Mouse (Mus musculus) midbrain, embryonic 14.5 days (tissue): ENCODE data around the gene Tmem160. TPM values are rescaled to one million over a fixed set of nuclear protein-coding genes. Genes with fewer than 3 reads are reported as not detected.

Source experiments
- ATAC-seq: fragments of 200-750 bp; cut with Nextera tagmentation; 2 replicates; pipeline ENCODE4 v1.8.0; 2017; ENCODE audit warnings: moderate number of reproducible peaks, moderate library complexity; ENCODE audit not compliant: low FRiP score, low TSS enrichment
- DNase-seq: peaks from one replicate; pipeline ENCODE4 v3.0.0-alpha.2; 2015
- H3K27ac ChIP-seq: fragments of 300-500 bp; sonication (generic); replicated peaks from 2 replicates; pipeline ENCODE4 v1.5.1; 2014; ENCODE audit warnings: mild to moderate bottlenecking, low read depth, low read length, moderate library complexity
- H3K27me3 ChIP-seq: fragments of 300-500 bp; sonication (generic); 2 replicates; pipeline ENCODE4 v1.6.1; 2014; ENCODE audit warnings: low read length, control low read depth, mixed read lengths; ENCODE audit not compliant: control insufficient read depth, insufficient read depth
- H3K36me3 ChIP-seq: fragments of 300-500 bp; sonication (generic); 2 replicates; pipeline ENCODE4 v1.6.1; 2014; ENCODE audit warnings: low read length, control low read depth; ENCODE audit not compliant: control insufficient read depth, insufficient read depth
- H3K4me1 ChIP-seq: fragments of 300-500 bp; sonication (generic); 2 replicates; pipeline ENCODE4 v1.6.1; 2014; ENCODE audit warnings: mild to moderate bottlenecking, antibody characterized with exemption, low read length, control low read depth; ENCODE audit not compliant: control insufficient read depth, insufficient read depth
- H3K4me2 ChIP-seq: fragments of 300-500 bp; sonication (generic); 2 replicates; pipeline ENCODE4 v1.6.1; 2014; ENCODE audit warnings: mild to moderate bottlenecking, low read length, moderate library complexity
- H3K4me3 ChIP-seq: fragments of 300-500 bp; sonication (generic); replicated peaks from 2 replicates; pipeline ENCODE4 v1.5.1; 2014; ENCODE audit warnings: low read depth, low read length
- H3K9ac ChIP-seq: fragments of 300-500 bp; sonication (generic); replicated peaks from 2 replicates; pipeline ENCODE4 v1.6.1; 2014; ENCODE audit warnings: mild to moderate bottlenecking, low read length, moderate library complexity
- H3K9me3 ChIP-seq: fragments of 300-500 bp; sonication (generic); 2 replicates; pipeline ENCODE4 v1.6.1; 2016; ENCODE audit warnings: low read length, control low read depth, mixed read lengths; ENCODE audit not compliant: control insufficient read depth
- whole genome bisulfite sequencing: fragments of 180-500 bp; shearing (Covaris S2); extraction: QIAGEN DNeasy Blood & Tissue Kit; methylation state at CpG from one replicate; pipeline ENCODE4 v1.1.7; 2014; 5-methylcytosine and 5-hydroxymethylcytosine counted together
- polyA plus RNA-seq: library from polyadenylated mRNA; unstranded; fragments of >200 nt; fragmentation: Nextera tagmentation; extraction: Ambion mirVana; gene quantifications from 2 replicates; pipeline ENCODE4 v1.2.1, GENCODE M21; 2014

Gene Tmem160
- 59.6 and 84.1 TPM in 2 replicates for polyA plus RNA-seq

DNA sequence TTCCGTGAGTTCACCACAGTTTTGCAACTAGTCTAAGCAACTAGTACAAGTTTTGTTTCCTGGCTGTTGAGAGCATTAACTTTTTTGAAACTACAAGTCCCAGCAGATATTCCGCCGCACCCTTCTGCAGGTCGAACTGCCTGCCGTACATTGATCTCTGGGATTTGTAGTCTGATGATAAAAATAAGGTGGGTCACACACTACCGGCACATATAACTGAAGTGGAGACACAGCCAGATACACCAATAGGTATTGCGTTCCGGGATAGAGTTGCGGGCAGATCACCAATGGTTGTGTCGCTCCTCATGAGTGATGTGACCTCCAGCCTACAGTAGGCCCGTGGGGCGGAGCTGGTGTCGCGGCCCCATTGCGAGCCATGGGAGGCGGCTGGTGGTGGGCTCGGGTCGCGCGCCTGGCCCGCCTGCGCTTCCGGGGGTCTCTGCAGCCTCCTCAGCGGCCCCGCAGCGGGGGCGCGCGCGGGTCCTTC, at the start of gene Tmem160:
Gene Tmem160, plus strand, starts transcription at position 193 of the 487 bp plus-strand sequence.
- 1% methylated on average over 30 of the region's 30 CpGs for WGBS
- Histone ChIP-seq H3K4me2 (peak within 1 kb of the TSS; percentile 93), H3K27ac (0 out of 2 replicates have a peak within 1 kb of the TSS, but pooled peaks have one; percentile 55), H3K9ac (peak within 1 kb of the TSS; percentile 64), H3K36me3 (0 out of 2 replicates have a peak, but pooled peaks cover 12% of the 10 kb centered on the region), H3K27me3 (no peaks in the 10 kb centered on the region), H3K9me3 (no peaks in the 10 kb centered on the region), H3K4me3 (peak within 1 kb of the TSS; percentile 84), H3K4me1 (peaks cover 8% of the 10 kb centered on the region)
- DNase-seq = peak; percentile 94
- ATAC-seq = peak; percentile 96

DNA sequence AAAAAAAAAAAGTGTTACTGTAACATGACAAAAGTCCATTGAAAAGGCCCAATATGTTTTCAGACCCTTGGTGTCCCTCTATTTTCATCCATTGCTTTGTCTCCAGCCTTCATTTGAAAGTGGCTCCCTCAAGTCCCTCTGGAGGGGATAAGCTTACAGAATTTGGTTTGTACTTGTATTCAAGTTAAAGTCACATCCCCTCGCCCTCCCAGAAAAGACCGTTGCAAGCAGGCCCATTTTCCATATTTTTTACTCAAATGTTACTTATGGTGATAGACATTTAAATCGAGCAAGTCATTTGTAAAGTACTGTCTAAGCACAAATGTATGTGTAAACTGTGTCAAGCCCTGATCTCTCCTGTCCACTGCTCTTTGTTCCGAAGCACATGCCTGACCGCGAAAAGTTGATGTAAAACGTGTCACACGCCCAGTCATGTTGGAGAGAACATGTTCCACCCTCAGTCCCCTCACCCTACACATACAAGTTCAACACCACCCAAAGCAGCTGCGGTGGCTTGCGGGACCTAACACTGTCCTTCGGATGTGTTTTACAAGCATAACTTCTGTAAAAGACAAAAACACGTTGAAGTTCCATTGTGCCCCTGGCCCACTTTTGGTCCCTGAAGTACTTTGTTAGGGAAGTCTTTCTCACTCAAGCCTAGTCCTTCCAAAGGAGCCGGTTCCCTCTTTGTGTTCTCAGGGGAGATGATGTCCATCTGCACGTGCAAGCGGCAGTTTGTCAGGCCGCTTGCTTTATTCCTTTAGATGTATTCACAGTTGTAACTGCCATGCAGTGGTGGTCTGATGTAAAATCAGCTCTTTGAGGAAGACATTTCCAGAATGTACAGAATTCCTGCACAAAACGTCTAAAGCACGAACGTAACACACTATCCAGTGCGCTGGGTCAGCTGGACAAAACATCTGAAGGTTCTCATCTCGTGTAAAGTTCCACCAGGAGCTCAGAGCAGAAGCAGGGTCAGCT, 49.3 kb upstream of the Tmem160 start:
- Histone ChIP-seq H3K27me3 (no peaks in the 10 kb centered on the region), H3K4me2 (peak overlapping the region; percentile 77), H3K4me1 (peaks cover 38% of the 10 kb centered on the region), H3K9ac (peak overlapping the region; percentile 100), H3K4me3 (peak overlapping the region; percentile 95), H3K27ac (peak overlapping the region; percentile 100), H3K36me3 (no peaks in the 10 kb centered on the region), H3K9me3 (no peaks in the 10 kb centered on the region)
- ATAC-seq (no peak), DNase-seq (peak; percentile 64)
- whole genome bisulfite sequencing = 21% methylated on average over 21 of the region's 21 CpGs

DNA sequence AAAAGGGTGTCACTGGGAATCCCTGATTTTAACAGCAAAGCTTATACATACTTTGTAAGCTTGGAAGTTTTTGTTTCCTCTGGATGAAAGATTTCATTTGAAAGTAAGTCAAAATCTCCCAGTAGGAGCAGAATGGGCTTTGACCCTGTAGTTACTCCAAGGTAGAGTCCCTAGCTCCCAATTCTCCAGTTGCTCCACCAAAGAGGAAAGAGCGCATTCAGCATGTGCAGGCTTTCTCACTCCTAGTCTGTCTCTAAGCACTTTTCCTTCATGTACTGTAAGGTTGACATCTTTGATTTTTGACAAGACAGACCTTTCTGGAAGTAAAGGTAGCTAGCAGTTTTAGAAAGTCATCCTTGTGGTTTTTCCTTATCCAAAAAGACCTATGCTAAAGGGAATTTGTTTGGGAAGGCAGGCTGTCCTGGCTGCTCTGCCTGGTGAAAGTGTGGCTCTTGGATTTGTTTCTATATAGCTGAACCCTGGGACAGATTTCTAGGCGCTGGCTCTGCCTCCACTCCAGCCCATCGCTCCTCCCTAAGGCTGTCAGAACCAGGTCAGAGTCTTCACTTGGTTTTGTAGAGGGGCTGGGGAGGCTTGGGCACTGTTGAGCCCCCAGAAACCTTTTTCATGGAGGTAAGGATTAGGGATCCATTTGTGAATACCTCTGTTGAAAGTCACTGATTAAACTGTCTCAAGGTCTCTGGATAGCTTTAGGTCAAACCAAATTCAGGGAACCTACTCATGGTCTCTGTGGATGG, 48.1 kb upstream of the Tmem160 start:
- no peak for DNase-seq
- peak overlapping the region; percentile 77 for H3K4me2 ChIP-seq
- no peak overlapping the region for H3K4me3 ChIP-seq
- no peaks in the 10 kb centered on the region for H3K36me3 ChIP-seq
- H3K27ac ChIP-seq = peak overlapping the region; percentile 27
- H3K9me3 ChIP-seq = no peaks in the 10 kb centered on the region
- H3K9ac ChIP-seq = no peak overlapping the region; the same call in 1 of the 2 replicates
- no peaks in the 10 kb centered on the region for H3K27me3 ChIP-seq
- H3K4me1 ChIP-seq = peaks cover 31% of the 10 kb centered on the region
- WGBS = 86% methylated on average over 3 of the region's 3 CpGs
- no peak for ATAC-seq

DNA sequence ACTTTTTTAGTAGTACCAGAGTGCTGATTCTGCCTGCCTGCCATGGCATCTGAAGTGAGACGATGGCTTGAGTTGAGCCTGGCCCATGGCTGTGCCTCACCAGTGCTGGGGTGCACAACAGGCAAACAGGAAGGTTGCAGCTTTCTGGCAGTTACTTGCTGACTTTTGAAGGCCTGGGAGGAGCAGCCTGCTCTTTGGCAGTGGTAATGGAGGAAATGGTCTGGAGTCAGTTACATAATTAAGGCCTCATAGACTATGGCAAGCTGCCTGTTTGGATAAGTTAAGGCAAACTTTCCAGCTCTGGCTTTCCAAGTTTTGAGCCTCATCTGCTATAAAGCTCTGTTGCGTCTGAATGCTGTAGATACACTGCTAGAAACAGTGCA, 47.5 kb upstream of the Tmem160 start:
- Histone ChIP-seq H3K9me3 (no peaks in the 10 kb centered on the region), H3K4me3 (no peak overlapping the region), H3K27me3 (no peaks in the 10 kb centered on the region), H3K4me2 (peak overlapping the region; percentile 26), H3K4me1 (peaks cover 31% of the 10 kb centered on the region), H3K9ac (peak overlapping the region; percentile 28; the same call in 1 of the 2 replicates), H3K36me3 (no peaks in the 10 kb centered on the region), H3K27ac (peak overlapping the region; percentile 27; the same call in 1 of the 2 replicates)
- ATAC-seq (no peak), DNase-seq (no peak)
- 77% methylated on average over 2 of the region's 2 CpGs for WGBS

DNA sequence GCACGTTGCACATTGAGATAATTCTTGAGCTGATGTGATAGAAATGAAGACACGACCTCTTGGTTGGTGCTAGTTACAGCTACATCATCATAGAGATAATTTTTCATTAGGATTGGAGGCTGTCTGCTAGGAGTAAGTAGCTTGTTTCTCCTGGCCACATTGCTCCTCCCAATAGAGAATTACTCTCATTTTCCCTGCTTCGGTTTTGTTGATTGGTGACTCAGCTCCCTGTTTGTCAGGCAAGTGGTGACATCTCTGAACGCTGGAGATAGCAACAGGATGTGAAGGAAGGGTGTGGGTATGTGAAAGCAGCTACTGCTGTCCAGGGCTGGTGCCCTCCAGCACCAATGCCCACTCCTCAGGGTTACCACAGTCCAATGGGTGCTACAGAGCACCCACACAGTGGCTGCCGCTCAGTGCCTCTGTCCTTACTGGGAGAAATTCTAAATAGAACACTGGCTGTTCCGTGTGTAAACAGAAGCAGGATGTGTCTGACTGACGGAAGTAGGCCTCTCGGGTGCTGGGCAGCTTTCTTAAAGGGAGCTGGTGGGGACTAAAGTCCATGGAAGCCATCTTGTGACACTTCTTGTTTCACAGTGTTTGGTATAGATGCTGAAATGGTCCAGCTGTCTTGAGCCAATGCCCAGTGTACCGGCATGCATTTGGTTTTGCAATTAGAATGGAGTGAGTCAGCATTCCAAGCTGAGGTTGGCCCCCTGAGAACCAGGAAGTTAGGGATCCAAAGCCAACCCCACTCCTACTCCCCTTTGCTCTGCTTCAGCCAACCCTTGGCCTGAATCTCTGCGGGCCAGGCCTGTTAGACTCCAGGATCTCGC, 46.8 kb upstream of the Tmem160 start:
- ATAC-seq (no peak), DNase-seq (no peak)
- Histone ChIP-seq H3K27me3 (no peaks in the 10 kb centered on the region), H3K27ac (peak overlapping the region; percentile 46), H3K4me2 (peak overlapping the region; percentile 26), H3K4me1 (peaks cover 31% of the 10 kb centered on the region), H3K9ac (peak overlapping the region; percentile 28; the same call in 1 of the 2 replicates), H3K36me3 (0 out of 2 replicates have a peak, but pooled peaks cover 3% of the 10 kb centered on the region), H3K9me3 (no peaks in the 10 kb centered on the region), H3K4me3 (no peak overlapping the region)
- 75% methylated on average over 11 of the region's 11 CpGs for WGBS

DNA sequence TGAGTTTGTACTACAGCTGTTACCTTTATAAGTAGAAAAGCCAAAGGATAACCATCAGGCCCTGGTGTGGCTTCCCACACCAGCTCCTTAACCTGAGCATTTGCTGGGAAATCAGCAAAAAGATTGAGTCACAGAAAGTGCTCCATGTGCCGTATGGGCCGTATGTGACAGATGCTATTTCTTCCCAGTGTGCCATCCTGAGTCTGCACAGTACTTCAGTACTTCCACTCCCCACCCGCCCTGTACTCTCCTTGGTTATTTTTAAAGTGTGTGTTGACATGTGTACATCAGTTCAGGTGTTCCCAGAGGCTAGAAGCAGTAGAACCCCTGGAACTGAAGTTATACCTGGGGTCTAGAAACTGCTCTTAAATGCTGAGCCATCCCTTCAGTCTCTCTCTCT, 45.6 kb upstream of the Tmem160 start:
- no peak overlapping the region for H3K9ac ChIP-seq
- ATAC-seq = no peak
- 0 out of 2 replicates have a peak, but pooled peaks cover 6% of the 10 kb centered on the region for H3K36me3 ChIP-seq
- no peak overlapping the region for H3K4me2 ChIP-seq
- H3K9me3 ChIP-seq = no peaks in the 10 kb centered on the region
- DNase-seq = no peak
- no peak overlapping the region for H3K4me3 ChIP-seq
- H3K27me3 ChIP-seq = no peaks in the 10 kb centered on the region
- peaks cover 32% of the 10 kb centered on the region for H3K4me1 ChIP-seq
- H3K27ac ChIP-seq = no peak overlapping the region
- WGBS = 91% methylated on average over 3 of the region's 3 CpGs

DNA sequence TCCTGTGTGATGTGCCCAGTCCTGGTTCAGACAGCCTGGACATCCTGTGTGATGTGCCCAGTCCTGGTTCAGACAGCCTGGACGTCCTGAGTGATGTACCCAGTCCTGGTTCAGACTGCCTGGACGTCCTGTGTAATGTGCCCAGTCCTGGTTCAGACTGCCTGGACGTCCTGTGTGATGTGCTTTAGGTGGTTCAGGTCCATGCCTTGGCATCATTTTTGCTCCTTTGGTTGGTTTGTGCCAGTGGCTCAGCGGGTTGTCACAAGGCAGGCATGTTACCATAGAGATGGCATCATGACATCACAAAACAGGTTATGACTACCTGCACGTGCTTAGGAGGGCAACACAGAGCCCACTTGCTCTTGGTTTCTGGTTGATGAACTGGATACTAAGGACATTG, 41.5 kb upstream of the Tmem160 start:
- H3K9me3 ChIP-seq = no peaks in the 10 kb centered on the region
- no peak overlapping the region for H3K4me3 ChIP-seq
- 94% methylated on average over 5 of the region's 5 CpGs for WGBS
- H3K27me3 ChIP-seq = no peaks in the 10 kb centered on the region
- no peak overlapping the region for H3K4me2 ChIP-seq
- H3K36me3 ChIP-seq = peaks cover 9% of the 10 kb centered on the region; the same call in 1 of the 2 replicates
- no peak overlapping the region for H3K9ac ChIP-seq
- DNase-seq = no peak
- peaks cover 19% of the 10 kb centered on the region; the same call in 1 of the 2 replicates for H3K4me1 ChIP-seq
- no peak overlapping the region for H3K27ac ChIP-seq
- no peak for ATAC-seq
